Mouse (Mus musculus) spleen, postnatal 0 days (tissue): ENCODE measurements around the gene Fmnl3. TPM values are rescaled to one million over a fixed set of nuclear protein-coding genes. Genes with fewer than 3 reads are reported as not detected.

Experiments
- polyA plus RNA-seq: library from polyadenylated mRNA; unstranded; fragments of >200 nt; fragmentation: Nextera tagmentation; extraction: Ambion mirVana; gene quantifications from 2 replicates; pipeline ENCODE4 v1.2.1, GENCODE M21; 2015

Fmnl3 gene
- polyA plus RNA-seq, result 7.0 and 9.0 TPM in 2 replicates

DNA sequence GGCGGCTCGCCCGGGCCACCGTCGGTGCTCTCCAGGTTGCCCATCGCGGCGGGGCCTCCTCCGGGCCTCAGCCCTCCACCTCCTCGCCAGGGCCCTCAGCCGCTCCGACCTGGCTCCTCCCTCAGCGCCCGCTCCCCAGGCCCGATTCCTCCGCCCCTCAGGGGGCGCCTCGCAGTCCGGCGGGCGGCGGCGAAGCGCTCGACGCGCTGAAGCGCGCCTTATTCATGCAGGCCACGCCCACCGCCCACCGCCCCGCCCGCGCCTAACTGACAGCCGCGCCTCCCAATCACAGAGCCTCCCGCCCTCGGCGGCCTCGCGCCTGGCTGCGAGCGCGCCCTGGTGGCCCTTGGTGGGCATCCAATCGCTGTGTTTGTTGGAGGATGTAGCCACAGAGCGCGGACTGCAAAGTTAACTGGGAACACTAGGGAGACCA lies at the start of gene Fmnl3:
Gene Fmnl3, minus strand, starts transcription at position 224 of the 433 bp plus-strand sequence.

DNA sequence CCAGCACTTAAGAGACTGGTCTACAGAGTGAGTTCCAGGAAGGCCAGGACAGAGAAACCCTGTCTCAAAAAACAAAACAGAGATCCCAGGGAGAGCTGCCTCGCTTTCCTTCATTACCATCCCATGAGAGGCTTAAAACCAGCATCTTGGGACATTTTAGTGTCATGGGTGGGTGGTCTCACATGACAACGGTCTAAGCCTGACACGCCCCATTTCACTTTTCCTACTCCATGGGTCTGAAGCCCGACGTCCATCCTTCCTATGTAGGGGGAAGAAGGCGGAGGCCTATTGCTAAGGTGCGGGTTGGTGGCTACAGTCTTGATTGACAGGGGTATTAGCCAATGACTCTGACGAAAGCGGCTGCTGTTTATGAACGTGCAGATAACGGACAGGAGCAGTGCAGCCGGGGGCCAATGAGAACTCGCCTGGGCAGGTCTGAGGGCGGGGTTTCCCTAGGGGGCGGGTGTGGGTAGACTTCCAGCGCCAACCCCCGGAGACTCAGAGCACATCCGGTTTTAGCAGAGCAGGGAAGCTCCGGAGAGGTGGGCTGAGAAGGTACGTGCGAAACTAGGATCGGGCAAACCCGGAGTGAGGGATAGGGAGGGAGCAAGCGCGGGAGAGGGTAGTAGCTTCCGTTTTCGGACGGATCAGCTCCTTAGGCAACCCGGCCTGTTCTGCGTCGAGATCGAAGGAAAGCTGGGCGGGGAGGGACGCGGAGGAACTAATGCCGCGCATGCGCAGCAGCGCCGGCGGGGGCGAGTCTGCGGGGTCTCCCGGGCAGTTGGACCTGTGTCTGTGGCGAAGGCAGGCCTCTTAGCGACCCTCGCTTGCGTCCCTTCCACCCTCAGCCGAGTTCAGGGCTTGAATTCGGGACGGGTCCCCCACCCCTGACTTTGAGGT lies 22.5 kb upstream of the Fmnl3 start, which contains the start of gene Tmbim6:
Gene Tmbim6, plus strand, starts transcription at position 397 of the 900 bp plus-strand sequence.

DNA sequence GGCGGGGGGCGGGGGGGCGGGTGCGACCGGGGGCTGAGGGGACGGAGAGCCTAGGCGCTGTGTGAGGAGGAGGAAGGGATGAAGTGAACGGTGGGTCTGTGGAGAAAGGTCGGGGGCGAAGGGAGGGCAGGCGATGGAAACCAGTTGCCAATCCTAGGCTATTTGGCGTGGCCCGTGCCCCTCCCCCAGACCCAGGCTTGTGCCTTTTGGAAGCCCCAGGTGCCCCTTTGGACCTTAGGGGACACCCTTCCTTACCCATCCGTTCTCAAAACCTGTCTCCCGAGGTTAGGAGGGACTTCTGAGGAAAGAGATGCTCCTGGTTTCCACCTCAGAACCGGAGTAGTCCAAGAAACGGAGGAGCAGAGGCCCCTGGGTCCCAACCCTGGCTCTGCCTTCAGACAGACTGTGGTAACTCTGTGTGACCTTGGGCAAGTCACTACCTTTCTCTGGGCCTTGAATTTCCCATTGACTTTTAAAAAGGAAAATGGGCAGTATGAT lies 74.7 kb downstream of the Fmnl3 start, which contains the start of gene Fam186b:
Gene Fam186b, minus strand, starts transcription at position 405 of the 498 bp plus-strand sequence.

DNA sequence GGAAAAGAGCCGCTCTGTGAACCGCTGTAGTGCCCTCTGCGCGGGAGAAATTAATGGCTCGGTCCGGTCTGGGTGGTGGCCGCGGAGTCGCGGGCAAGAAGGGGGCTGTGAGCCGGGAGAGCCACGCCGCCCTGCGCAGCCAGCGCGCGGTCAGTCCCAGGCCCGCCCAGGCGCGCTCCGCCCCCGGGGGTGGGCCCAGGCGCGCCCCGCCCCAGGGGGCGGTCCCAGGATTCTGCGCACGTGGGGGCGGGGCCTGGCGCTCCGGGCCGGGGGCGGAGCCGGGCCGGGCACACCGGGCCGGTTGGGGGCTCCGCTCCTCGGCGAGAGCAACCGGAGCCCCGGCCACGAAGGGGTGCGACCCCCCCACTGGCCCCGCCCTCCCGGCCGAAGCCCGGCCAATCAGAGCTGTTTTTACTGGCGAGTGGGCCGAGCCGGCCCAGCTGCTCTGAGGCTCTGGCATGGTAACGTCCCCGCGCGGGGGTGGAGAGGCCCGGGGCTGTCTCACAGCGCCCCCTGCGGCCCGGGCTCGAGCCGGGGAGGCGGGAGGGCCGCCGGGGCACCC lies 75.4 kb downstream of the Fmnl3 start, which contains the start of gene Prpf40b:
Gene Prpf40b, plus strand, starts transcription at position 275 of the 562 bp plus-strand sequence.

Other genes with a start within 250 kb of the Fmnl3 start
- 6.1 and 6.6 TPM in 2 replicates for gene Spats2, start 244.6 kb downstream of the Fmnl3 start, polyA plus RNA-seq
- gene Kcnh3, start 145.6 kb downstream of the Fmnl3 start, polyA plus RNA-seq, result 0.50 and 0.59 TPM in 2 replicates
- gene Mcrs1, start 118.5 kb downstream of the Fmnl3 start, polyA plus RNA-seq, result 66.4 and 69.8 TPM in 2 replicates
- gene Prpf40b, start 75.4 kb downstream of the Fmnl3 start, polyA plus RNA-seq, result 11.2 and 16.8 TPM in 2 replicates
- 0.05 TPM in 1 of 2 replicates, not detected in the other for gene Fam186b, start 74.6 kb downstream of the Fmnl3 start, polyA plus RNA-seq
- gene Tmbim6, start 22.4 kb upstream of the Fmnl3 start, polyA plus RNA-seq, result 228 and 262 TPM in 2 replicates
- gene Nckap5l, start 87.3 kb upstream of the Fmnl3 start, polyA plus RNA-seq, result 1.4 and 2.2 TPM in 2 replicates
- gene Bcdin3d, start 104.2 kb upstream of the Fmnl3 start, polyA plus RNA-seq, result 7.7 and 8.2 TPM in 2 replicates
- gene Faim2, start 157.7 kb upstream of the Fmnl3 start, polyA plus RNA-seq, result 0.13 TPM in 1 of 2 replicates, not detected in the other
- gene Aqp2, start 208.6 kb upstream of the Fmnl3 start, polyA plus RNA-seq, result not detected in 2 replicates
- gene Aqp5, start 220.3 kb upstream of the Fmnl3 start, polyA plus RNA-seq, result 0.17 and 0.29 TPM in 2 replicates
- not detected in 2 replicates for gene Aqp6, start 230.9 kb upstream of the Fmnl3 start, polyA plus RNA-seq